Mouse (Mus musculus): ENCODE data around the gene Chkb.

DNA sequence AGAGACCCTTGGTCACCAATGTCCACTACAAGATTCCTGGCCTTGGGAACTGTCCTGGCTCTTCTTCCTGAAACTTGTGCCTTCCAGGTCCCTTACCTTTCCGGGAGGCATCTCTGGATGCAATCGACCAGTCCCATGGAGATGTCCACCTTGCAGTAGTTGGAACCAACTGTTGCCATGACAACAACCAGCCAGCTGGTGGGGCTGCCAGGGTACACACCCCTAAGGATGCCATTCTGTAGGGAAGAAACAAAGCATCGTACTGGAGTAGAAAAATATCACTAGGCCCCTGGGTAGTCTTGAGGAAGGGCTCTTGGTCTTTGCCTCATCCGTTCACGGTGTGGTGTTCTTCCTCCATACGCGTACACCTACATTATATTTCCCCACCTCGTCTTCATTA, 5.1 kb downstream of the Chkb start:
- TF ChIP-seq POLR2A (IDR thresholded peaks at IDR 0.05; ENCODE audit: borderline replicate concordance, low read depth, low read length) (no peak), CTCF (IDR thresholded peaks at IDR 0.05; ENCODE audit: low read depth, low read length) (no peak)
